Mouse (Mus musculus) liver (tissue): ENCODE measurements around the gene Ttc36.
A peak's percentile ranks its signal among the peaks of the same experiment; 100 is the strongest.

ENCODE experiments used
- DNase-seq: peaks from one replicate; pipeline ENCODE4 v3.0.0-alpha.2; 2020; ENCODE audit warnings: mixed read lengths

Gene Ttc36

DNA sequence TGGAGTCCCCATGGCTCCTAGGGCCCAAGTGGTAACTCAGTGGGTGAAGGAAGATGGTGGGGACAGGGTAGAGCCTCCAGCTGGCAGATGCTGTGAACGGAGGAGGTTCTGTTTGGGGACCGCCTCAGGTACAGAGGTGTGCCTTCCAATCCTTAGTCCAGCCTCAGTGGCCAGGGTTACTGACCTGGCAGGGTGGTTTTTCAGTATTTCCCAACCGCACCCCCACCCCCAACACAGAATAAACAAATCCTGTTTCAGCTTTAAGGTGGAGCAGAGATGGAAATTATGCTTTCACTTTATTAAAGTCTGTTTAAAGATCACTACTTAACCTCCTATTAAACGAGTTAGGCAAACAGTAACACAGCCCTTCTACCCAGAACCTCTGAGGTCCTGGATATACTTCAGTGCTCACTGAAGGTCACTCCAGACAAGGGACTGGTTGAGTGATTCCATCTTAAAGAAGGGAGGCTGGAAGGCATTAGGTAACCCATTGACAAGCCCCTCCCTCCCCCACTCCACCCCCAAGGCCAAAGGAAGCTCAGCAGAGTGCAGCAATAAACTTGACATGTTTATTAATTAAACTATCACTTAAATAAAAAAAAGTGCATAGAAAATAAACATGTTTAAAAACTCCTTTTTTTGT lies at the start of gene Ttc36:
Gene Ttc36 (minus strand): TSS at position 265 of the 643 bp plus-strand sequence.
- peak; percentile 29 for DNase-seq

DNA sequence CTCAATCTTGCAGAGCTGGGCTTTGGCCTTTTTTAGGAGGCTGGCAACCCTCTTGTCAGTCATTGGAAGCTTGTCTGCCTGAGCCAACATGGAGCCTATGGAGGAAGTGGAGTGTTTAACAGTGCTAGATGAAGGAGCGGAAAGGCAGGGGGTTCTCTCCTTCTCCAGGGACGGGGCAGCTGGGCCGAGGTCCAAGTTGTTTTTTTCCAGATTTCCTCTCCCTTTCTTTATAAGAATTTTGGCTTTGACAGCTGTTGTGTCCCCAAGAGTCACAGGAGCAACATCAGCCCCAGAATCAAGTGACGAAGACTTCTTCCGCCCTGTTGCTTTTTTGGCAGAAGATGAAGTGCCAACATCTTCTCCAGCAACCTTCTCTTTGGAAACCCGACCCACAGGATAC lies 44.6 kb upstream of the Ttc36 start:
- no peak for DNase-seq

DNA sequence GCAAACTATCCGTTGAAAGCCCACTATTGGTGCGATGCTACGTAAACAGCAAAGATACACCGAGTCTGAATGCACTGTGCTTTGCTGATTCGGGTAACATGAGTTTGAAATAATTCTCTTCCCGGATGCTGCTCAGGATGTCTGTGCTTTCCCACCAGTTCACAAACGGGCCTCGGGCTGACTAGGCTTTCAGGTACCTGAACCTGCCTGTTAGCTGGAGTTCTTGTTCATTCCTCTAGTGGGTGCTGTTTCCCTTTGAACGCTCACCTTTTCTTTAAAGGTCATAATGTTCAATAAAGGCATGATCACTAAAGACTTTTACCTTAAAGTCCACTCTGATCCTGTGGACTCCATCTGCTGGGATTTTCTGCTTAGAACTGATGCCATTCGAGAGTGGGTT lies 38.4 kb upstream of the Ttc36 start:
- DNase-seq, result no peak

DNA sequence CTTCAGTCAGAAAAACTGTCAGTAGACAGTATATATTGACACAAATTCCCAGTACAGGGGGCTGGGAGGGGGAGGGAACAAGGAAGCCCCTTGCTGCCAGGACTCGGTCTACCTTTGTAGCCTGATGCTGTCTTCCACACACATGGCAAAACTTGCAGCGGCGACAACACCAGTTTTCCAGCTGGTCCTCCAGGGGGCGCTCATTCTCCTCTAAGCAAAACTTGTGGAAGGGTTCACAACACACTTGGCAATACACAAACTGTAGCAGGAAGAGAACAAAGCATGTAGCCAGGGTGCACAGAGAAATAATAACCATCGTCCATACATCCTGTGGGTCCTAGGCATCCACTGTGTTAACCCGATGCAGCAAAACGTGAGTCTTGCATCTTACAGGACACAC lies 33.6 kb upstream of the Ttc36 start:
- peak; percentile 77 for DNase-seq

DNA sequence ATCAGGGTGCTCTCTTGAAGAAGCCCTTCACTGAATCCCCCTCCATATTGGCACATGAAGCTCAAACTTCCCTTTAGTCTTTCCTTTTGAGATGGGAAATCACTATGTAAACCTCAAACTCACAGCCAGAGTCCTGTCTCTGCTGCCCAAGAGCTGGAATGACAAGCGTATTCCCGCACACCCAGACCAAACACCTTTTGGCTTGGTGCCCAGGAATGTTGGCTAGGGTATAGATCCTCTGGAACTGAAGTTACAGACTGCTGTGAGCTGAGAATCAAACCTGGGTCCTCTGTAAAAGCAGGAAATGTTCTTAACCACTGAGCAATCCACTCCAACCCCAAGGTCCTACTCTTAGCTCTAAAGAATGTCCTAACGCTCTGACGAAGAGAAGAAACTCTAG lies 29.5 kb upstream of the Ttc36 start:
- no peak for DNase-seq

DNA sequence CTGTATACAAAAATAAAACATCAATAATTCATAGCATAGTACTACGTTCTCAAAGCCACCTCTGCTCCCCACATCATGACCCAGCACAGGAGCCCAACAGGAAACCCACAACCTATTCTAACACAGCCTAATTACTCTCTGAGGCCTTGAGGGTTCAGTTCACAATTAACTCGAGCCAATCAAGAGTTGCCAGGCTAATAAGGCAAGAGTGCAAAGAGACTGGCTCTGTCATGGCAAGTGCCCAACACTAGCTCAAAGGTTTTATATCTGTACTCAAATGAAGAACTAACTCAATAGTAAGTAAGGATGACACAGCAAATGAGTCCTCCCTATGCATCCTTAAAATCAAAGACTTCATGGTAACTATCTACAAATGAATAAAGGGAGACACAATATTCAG lies 27.6 kb upstream of the Ttc36 start:
- DNase-seq, result no peak

DNA sequence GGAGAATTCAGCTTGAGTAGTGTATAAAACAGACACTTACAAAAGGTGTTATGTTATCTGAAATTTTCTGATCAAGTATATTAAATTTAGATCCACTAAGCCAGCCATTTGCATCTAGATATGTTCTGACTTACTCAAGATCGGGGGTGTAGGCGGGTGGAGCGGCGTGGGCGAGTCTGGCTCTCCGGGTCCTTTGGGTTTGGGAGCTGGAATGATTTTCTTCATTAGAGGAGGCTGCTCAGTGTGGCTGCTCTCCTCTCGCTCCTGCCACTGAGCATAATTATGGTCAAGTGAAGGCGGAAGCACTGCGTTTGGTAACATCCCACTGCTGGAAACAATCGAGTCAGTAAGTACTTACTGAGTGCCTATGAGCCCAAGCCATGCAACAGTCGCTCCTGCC lies 26.1 kb upstream of the Ttc36 start:
- DNase-seq, result no peak

DNA sequence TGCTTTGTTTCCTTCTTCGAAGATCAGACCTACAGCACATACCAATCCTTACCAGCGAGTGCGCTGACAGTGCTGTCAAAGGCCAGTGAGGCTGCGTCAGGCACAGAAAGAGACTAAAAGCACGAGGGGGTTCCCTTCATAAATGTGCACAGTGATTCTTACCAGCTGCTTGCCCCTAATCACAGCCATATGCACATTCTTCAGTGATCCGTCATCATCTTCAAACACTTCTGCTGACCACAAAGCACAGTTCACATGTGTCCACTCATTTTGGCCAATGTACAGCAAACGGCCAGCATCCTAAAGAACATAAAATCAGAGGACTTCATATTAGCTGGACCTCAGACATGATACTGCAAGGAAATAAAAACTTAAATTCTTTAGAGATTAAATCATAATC lies 23.8 kb upstream of the Ttc36 start:
- DNase-seq, result no peak

DNA sequence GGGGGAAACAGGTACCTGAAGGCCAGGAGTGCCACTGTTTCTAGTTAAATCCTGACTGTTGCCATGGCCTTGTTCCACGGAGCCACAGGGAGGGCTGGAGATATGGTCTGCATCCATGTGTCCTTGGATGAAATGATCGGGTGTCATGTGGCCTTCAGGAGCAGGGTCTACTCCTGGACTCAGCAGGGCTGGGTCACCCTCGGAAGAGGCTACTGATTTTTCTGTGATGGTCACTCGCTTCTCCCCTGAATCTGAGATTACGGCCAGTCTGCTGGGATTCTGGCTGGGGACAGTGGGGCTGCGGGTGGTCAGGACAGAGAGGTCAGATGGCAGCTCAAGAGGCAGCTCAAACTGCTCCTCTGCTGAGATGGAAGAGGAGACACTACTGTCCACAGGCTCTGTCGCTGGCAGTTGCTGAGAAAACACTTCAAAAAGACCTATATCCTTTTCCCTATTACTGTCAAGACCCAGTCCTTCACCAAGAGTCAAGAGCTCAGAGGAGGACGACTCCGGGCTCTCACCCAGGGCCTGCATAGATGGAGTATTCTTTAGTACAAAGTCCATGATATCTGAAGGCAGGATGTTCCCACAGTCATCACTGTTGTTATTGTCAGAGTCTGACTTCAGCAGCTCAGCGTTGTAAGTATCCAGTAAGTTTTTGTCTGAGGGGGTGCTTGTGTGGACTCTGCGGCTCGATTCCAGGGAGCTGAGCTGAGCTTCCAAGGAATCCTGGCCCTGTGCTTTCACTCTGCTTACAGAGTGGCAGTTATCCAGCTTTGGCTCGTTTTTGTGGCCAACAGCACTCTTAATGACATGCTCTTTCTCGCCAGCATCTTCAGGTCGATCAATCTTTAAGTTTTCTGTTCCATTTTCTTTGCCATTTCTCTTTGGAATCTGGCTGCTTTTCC lies 17.3 kb upstream of the Ttc36 start:
- DNase-seq, result no peak

DNA sequence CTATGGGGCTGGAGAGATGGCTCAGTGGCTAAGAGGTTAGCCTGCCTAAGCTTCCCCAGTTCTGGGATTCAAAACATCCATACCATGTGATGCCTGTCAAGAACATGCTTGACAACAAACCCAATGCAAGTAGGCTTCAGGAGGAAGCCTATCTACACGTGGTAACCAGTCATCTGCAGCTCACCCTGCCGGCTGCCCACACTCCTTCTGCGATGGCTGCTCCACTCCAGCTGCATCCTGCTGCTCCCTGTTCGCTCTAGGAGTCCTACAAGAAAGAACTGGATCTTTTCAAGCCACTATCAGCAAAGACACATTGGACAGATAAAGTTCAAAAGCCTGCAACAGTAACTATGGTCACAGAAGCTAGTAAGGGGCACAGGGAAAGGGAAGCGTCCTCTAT lies 14.7 kb upstream of the Ttc36 start:
- no peak for DNase-seq

DNA sequence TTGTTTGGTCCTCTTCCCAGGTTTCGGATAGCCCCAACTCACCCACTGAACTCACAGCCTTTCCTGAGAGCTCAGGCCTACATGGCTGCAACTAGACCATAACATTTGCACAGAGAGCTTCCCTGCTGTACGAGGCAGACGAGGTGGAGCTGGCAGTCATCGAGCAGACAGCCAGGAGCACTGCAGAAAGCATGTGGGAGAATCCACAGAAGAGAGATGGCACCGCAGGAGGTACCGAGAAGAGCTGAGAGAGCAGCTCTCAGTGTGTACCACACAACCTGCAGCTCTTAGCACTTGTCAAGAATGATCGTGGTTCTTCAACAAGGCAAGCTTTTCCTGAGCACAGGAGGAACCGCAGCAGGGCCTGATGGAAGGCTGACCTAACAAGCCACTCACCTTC lies 11.3 kb upstream of the Ttc36 start:
- DNase-seq, result no peak

DNA sequence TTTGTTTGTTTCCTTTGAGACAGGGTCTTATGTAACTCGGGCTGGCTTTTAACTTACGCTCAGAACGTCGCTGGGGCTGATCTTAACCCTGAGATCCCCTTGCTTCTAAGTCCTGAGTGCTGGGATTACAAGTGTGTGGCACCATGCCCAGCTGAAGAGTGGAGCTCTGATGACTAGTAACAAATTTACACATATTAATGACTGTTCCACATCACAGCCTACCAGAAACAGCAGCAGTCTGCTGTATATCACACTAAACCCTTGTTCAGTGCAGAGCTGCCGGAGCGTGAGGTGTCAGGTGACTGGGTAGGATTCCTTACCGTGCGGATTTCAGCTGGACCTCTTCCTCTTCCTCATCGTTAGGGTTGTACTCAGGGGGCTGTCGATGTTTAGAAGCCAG lies 7.4 kb upstream of the Ttc36 start:
- no peak for DNase-seq

DNA sequence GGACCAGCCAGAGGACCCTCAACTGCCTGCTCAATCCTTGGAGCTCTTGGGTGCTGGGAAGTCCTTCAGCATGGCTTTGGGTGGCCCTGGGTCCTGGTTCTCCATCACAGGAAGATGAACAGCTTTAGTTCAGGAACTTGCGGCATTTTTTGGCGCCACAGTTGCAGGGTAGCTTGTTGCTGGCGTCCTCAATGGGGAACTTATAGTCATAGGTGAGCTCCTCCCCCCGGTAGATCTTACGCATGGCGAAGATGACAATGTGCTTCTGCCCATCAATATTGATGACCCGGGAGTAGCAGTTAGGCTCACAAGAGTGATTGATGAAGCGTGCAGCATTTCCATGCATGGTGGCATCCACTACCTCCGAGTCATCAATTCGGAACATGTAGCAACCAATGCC lies 4.9 kb upstream of the Ttc36 start:
- no peak for DNase-seq

DNA sequence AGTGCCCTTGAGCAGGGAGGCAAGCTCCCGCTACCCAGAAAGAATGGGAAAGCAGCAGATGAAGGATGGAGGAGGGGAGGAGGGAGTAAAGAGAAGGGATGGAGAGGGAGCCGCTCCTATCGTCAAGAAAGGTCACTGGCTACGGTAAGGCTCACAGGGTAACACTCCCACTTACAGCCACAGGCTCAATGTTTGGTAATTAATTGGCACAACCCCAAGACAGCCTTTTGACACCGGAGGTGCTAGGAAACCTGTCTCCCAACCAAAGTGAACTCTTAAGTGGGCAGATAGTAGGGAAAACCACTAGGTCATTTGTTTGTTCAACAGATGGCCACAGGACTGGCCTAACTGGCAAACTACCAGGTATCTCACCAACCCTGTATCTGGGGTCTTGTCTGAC lies 4.3 kb upstream of the Ttc36 start:
- DNase-seq, result no peak

DNA sequence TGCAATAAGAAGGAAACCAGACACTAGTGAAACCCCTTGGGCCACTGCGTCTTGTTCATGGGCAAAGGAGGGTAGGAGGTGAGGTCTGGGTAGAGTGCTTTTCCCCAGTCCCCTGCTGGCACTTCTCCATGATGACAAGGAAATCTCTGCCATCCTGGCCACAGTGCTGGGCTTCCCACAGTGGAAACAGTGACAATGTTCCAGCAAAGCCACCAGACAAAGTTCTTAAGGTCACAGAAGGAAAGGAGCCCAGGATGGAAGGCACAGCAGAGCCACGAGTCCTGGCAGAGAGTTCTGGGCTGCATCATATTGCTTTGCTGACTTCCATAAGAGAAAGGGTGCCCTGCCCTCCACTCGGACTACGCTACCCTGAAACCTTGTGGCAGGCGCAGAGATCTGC lies 2.7 kb upstream of the Ttc36 start:
- DNase-seq, result no peak

DNA sequence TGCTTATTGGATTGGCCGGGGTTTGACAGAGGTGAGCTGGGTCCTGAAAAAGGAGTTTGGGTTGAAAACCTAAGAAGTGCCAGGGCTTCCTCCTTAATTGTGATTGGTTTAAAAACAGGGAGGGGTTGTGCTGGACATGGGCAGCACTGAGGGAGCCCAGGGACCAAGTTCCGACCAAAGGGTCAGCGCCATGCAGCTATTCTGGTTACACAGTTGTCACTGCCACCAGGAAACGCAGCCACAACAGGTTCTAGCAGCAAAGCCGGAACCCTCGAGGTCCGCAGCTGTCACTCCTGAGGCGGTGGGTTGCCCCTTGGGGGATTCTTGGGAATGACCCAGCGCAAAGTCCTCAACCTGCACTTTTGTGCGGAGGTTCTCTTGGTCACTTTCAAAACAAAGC lies 1.8 kb upstream of the Ttc36 start:
- DNase-seq, result no peak

DNA sequence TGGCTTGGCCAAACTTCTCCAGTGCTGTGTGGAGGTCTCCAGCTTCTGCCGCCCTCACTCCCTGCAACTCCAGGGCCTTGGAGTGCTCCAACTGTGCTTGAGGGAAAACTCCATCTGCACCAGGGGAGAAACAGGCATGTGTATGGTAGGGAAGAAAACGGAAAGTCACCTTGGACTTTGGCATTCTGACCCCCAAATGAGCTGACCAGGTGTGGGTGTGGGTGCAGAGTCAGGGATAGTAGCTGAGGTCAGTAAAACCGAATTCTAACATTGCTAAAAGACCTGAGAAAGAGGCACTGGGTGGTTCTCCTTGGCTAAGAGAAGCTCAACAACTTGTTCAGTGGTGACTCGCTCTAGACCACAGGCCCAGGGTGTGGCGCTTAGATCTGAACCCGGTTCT lies 1.2 kb downstream of the Ttc36 start:
- DNase-seq, result no peak

DNA sequence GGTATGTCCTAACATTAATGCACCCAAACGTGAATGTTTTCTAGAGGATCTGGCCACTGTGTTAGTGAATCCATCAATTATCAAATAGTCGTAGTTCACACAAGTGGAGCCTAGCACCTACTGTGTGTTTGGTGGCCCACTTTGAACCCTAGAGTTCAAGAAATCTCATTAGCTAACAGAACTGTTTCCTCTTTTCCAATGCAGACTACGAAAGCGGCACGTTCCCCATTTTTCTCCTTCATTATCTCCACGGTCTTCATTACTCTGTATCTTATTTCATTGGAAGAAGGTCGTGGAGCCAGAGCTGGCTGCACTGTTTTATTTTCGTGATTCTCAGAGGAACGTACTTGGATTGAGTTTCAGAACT lies 2.9 kb downstream of the Ttc36 start:
- no peak for DNase-seq

DNA sequence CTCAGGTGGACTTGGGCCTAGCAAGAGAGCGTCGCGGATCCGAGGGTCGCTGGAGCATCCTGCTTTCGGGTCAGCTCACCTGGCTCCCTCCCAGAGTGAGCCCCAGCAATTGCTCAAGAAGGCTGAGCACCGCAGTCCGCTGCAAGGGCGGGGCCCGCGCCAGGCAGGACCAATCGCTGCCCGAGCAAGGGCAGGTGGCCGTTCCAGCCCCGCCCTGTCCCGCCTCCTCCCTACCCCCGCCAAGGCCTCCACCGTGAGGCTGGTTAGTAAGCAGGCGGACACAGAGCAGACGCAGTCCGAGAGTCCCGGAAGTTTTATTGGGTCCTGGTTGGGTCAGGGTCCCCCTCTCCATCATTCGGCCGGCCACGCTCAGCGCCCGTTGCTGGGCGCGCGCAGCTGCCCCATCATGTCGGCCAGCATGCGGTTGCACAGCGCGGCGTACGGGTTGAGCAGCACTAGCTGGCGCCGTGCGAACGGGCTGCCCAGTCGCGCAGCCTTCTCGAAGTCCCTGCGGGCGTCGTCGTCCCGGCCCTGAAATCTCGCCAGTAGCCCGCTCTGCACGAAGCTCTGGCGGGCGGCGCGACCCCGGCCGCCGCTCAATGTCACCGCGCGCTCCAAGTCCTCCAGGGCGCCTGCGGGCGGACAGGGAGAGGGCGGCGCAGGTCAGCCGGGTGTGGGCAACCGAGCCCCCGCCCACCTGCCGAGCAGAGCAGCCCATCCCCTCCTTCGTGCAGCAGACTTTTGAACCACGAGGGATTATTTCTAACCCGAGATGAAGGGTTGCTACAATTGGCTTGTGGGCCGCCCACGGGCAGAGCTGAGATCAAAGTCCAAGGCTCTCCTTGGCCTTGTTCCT lies 3.5 kb downstream of the Ttc36 start, which contains the start of gene Tmem25:
Gene Tmem25 (minus strand): TSS at position 206 of the 856 bp plus-strand sequence.
- DNase-seq, result peak; percentile 88

DNA sequence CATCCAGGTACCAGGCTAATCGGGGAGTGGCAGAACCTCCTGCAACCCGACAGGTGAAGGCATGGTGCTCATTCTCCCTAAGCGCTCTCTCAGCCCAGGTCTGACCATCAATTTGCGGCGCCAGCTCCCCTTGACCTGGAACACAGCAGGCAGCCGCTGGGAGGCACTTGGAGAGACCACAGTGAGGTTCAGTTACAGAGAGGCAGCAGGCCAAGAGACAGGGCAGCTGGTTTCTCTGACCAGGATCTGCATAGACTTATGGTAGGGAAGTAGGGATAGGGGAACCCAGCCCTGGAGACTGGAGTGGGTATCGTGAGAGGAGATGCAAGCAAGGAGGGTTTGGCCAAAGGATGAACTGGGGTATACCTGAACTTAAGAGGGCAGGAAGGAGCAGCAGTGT lies 4.6 kb downstream of the Ttc36 start:
- DNase-seq, result no peak

DNA sequence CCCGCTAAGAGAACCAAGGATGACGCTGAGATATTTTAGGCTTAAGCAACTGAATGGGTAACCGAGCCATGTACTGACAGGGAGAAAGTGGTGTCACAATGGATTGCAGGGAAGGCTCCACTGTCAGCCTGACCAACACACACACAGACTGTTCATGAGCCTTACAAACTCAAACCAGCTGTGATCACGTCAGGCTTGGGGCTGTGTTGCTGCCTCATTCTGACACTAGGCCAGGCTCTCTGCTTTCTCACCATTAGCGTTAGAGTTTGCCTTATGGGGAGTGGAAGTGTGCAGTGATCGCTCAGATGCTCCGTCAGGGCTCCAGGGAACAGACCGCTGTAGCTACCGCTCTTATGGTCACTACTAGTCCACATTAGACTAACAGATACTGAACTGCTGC lies 10.0 kb downstream of the Ttc36 start:
- DNase-seq, result no peak

DNA sequence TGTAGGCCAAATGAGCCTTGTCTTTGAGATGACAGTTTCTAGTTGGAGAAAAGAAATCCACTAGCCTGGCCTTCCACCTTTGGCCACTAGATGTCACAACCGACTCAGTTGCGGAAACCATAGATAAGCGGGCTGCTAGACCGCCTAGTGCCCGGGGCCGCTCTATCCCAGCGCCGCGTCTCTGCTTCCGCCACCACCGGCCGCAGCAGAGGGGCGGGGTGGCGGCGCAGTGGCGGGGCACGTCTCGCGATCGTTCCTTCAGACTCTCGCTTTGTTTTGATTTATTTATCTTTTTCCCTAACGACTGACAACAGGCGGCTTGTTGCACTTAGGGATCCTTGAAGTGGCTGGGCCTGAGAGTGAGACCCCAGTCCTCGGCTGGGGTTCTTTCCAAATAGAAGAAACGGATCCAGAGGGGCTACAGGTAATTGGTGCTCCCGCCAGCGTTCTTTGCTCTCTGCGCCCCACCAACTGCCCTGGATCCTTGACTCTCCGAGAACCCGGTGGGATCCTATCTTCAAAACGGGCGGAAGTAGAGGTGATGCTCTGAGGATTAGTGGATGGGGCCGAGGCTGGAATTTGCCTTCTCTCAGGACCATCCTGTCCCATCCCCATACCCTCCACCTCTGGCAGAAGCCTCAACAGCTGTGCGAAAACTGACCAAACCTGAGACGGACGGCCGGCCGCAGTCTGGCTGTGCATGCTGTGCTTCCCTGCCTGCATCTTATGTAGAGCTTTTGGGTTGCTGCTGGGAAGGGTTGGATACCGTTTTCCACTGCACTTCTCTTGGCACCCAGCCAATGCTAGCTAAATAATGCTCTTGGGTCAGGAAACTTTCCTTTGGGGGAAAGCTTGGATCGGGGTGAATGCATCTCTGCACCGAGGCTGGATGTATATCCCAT lies 29.9 kb downstream of the Ttc36 start:
- peak; percentile 94 for DNase-seq

DNA sequence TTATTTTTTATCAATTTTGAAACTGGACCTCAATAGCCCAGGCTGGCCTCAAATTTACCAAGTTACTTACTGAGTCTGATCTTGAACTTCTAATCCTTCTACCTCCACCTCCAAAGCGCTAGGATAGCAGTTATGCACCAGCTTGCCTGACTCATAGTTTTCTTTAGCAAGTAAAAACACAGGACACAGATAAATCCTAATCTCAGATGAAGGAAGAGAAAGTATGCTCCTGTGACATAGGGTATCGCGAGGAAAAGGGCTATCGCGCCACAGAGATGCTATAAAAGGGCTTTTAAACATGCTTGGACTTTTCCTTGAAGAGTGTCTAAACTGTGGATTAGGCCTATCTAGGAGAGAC lies 30.5 kb downstream of the Ttc36 start:
- DNase-seq, result no peak
